Mouse (Mus musculus) midbrain, embryonic 14.5 days (tissue): ENCODE data around the gene Zfp286. TPM values are rescaled to one million over a fixed set of nuclear protein-coding genes. Genes with fewer than 3 reads are reported as not detected.

Source experiments
- ATAC-seq: fragments of 200-750 bp; cut with Nextera tagmentation; 2 replicates; pipeline ENCODE4 v1.8.0; 2017; ENCODE audit warnings: moderate number of reproducible peaks, moderate library complexity; ENCODE audit not compliant: low FRiP score, low TSS enrichment
- DNase-seq: peaks from one replicate; pipeline ENCODE4 v3.0.0-alpha.2; 2015
- H3K27ac ChIP-seq: fragments of 300-500 bp; sonication (generic); replicated peaks from 2 replicates; pipeline ENCODE4 v1.5.1; 2014; ENCODE audit warnings: mild to moderate bottlenecking, low read depth, low read length, moderate library complexity
- H3K27me3 ChIP-seq: fragments of 300-500 bp; sonication (generic); 2 replicates; pipeline ENCODE4 v1.6.1; 2014; ENCODE audit warnings: low read length, control low read depth, mixed read lengths; ENCODE audit not compliant: control insufficient read depth, insufficient read depth
- H3K36me3 ChIP-seq: fragments of 300-500 bp; sonication (generic); 2 replicates; pipeline ENCODE4 v1.6.1; 2014; ENCODE audit warnings: low read length, control low read depth; ENCODE audit not compliant: control insufficient read depth, insufficient read depth
- H3K4me1 ChIP-seq: fragments of 300-500 bp; sonication (generic); 2 replicates; pipeline ENCODE4 v1.6.1; 2014; ENCODE audit warnings: mild to moderate bottlenecking, antibody characterized with exemption, low read length, control low read depth; ENCODE audit not compliant: control insufficient read depth, insufficient read depth
- H3K4me2 ChIP-seq: fragments of 300-500 bp; sonication (generic); 2 replicates; pipeline ENCODE4 v1.6.1; 2014; ENCODE audit warnings: mild to moderate bottlenecking, low read length, moderate library complexity
- H3K4me3 ChIP-seq: fragments of 300-500 bp; sonication (generic); replicated peaks from 2 replicates; pipeline ENCODE4 v1.5.1; 2014; ENCODE audit warnings: low read depth, low read length
- H3K9ac ChIP-seq: fragments of 300-500 bp; sonication (generic); replicated peaks from 2 replicates; pipeline ENCODE4 v1.6.1; 2014; ENCODE audit warnings: mild to moderate bottlenecking, low read length, moderate library complexity
- H3K9me3 ChIP-seq: fragments of 300-500 bp; sonication (generic); 2 replicates; pipeline ENCODE4 v1.6.1; 2016; ENCODE audit warnings: low read length, control low read depth, mixed read lengths; ENCODE audit not compliant: control insufficient read depth
- WGBS: fragments of 180-500 bp; shearing (Covaris S2); extraction: QIAGEN DNeasy Blood & Tissue Kit; methylation state at CpG from one replicate; pipeline ENCODE4 v1.1.7; 2014; 5-methylcytosine and 5-hydroxymethylcytosine counted together
- polyA plus RNA-seq: library from polyadenylated mRNA; unstranded; fragments of >200 nt; fragmentation: Nextera tagmentation; extraction: Ambion mirVana; gene quantifications from 2 replicates; pipeline ENCODE4 v1.2.1, GENCODE M21; 2014

Zfp286 gene
- polyA plus RNA-seq, 1 experiment from 2014 or later, result 32.5 TPM

- Histone ChIP-seq H3K9me3 (no peaks in the 10 kb centered on the region), H3K4me2 (no peak overlapping the region), H3K27me3 (no peaks in the 10 kb centered on the region), H3K36me3 (no peaks in the 10 kb centered on the region), H3K4me1 (no peaks in the 10 kb centered on the region), H3K9ac (no peak overlapping the region), H3K4me3 (no peak overlapping the region), H3K27ac (no peak overlapping the region)
- ATAC-seq (no peak), DNase-seq (no peak)
- WGBS, result 75% methylated on average over 1 of the region's 1 CpGs
These were observed 24.2 kb upstream of the Zfp286 start for GRCm38 (mm10) chr11:62813497-62813896.

GRCm38 (mm10) chr11:62812268-62812667, 23.0 kb upstream of the Zfp286 start:
- WGBS, result 93% methylated on average over 6 of the region's 6 CpGs

DNA sequence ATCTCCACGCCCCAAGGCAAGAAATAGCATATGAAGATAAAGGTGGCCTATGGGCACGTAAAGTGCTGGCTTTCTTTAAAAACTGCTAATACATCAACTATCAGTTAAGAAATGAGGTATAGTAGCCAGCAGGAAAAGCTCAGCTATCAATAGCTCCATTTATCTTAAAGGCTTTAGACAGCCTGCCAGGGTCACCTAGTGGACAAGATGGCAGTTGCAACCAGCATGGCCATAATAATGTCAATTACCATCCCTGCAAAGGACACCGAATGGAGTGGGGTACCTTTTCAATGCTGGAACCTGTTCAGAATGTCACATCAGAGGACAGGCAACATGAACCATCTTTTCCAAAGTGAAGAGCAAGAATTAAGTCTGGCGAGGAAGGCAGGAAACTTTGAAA, 19.9 kb upstream of the Zfp286 start:
- Histone ChIP-seq H3K36me3 (no peaks in the 10 kb centered on the region), H3K9ac (no peak overlapping the region), H3K27me3 (no peaks in the 10 kb centered on the region), H3K4me2 (no peak overlapping the region), H3K27ac (no peak overlapping the region), H3K9me3 (no peaks in the 10 kb centered on the region), H3K4me1 (no peaks in the 10 kb centered on the region), H3K4me3 (no peak overlapping the region)
- DNase-seq (peak; percentile 38), ATAC-seq (no peak)
- 74% methylated on average over 4 of the region's 4 CpGs for WGBS

More at GRCm38 (mm10) chr11:62812268-62812667, 23.0 kb upstream of the Zfp286 start:
- Histone ChIP-seq H3K4me3 (no peak overlapping the region), H3K4me1 (no peaks in the 10 kb centered on the region), H3K27ac (no peak overlapping the region), H3K9me3 (no peaks in the 10 kb centered on the region), H3K4me2 (no peak overlapping the region), H3K9ac (no peak overlapping the region), H3K27me3 (no peaks in the 10 kb centered on the region), H3K36me3 (no peaks in the 10 kb centered on the region)
- DNase-seq (no peak), ATAC-seq (no peak)

GRCm38 (mm10) chr11:62807965-62808364, 18.7 kb upstream of the Zfp286 start:
- no peak overlapping the region for H3K9ac ChIP-seq
- H3K36me3 ChIP-seq, result no peaks in the 10 kb centered on the region
- ATAC-seq (no peak), DNase-seq (no peak)
- H3K4me1 ChIP-seq, result no peaks in the 10 kb centered on the region
- no peak overlapping the region for H3K27ac ChIP-seq
- H3K4me2 ChIP-seq, result no peak overlapping the region
- WGBS, result 87% methylated on average over 2 of the region's 2 CpGs
- H3K27me3 ChIP-seq, result no peaks in the 10 kb centered on the region
- no peaks in the 10 kb centered on the region for H3K9me3 ChIP-seq
- H3K4me3 ChIP-seq, result no peak overlapping the region

- no peak overlapping the region for H3K4me3 ChIP-seq
- DNase-seq (no peak), ATAC-seq (no peak)
- no peaks in the 10 kb centered on the region for H3K27me3 ChIP-seq
- H3K36me3 ChIP-seq, result no peaks in the 10 kb centered on the region
- H3K9ac ChIP-seq, result no peak overlapping the region
- H3K9me3 ChIP-seq, result no peaks in the 10 kb centered on the region
- 48% methylated on average over 13 of the region's 13 CpGs for WGBS
- no peak overlapping the region for H3K27ac ChIP-seq
- no peaks in the 10 kb centered on the region for H3K4me1 ChIP-seq
- no peak overlapping the region for H3K4me2 ChIP-seq
These were observed 14.9 kb upstream of the Zfp286 start for GRCm38 (mm10) chr11:62804119-62804518.

- Histone ChIP-seq H3K27ac (peak overlapping the region; percentile 72), H3K4me1 (peaks cover 8% of the 10 kb centered on the region; the same call in 1 of the 2 replicates), H3K9me3 (peaks cover 3% of the 10 kb centered on the region), H3K36me3 (peaks cover 11% of the 10 kb centered on the region), H3K27me3 (no peaks in the 10 kb centered on the region), H3K4me3 (peak overlapping the region; percentile 61), H3K9ac (peak overlapping the region; percentile 74; the same call in 1 of the 2 replicates), H3K4me2 (peak overlapping the region; percentile 83)
- no peak for ATAC-seq
- DNase-seq, result no peak
- WGBS, result 59% methylated on average over 3 of the region's 3 CpGs
These were observed 315 bp upstream of the Zfp286 start for GRCm38 (mm10) chr11:62789617-62789936.

DNA sequence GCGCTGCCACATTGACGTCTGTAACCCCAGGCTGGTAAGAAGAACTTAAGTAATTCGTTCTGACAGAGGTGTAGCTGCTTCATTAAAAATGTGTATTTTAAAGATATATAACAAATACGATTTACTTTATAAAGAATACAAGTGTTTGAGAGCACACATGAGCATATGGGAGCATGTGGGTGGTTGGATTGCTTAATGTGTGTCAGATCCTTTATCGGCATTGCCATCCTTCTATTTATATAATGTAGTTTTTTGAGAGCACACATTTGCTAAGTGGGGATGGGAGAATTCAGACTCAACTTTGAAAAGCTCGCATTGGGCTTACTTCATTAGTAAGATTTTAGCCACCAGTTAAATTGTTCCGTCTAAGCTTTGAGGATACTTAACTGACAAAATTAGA, 12.8 kb downstream of the Zfp286 start:
- Histone ChIP-seq H3K27ac (no peak overlapping the region), H3K27me3 (no peaks in the 10 kb centered on the region), H3K4me2 (no peak overlapping the region), H3K9ac (no peak overlapping the region), H3K4me1 (no peaks in the 10 kb centered on the region), H3K36me3 (peaks cover 37% of the 10 kb centered on the region), H3K9me3 (peaks cover 55% of the 10 kb centered on the region), H3K4me3 (no peak overlapping the region)
- ATAC-seq, result no peak
- 94% methylated on average over 7 of the region's 7 CpGs for WGBS
- no peak for DNase-seq

GRCm38 (mm10) chr11:62760755-62761457, 28.4 kb downstream of the Zfp286 start:
- ATAC-seq, result no peak
- Histone ChIP-seq H3K9ac (no peak overlapping the region), H3K36me3 (no peaks in the 10 kb centered on the region), H3K9me3 (no peaks in the 10 kb centered on the region), H3K27me3 (no peaks in the 10 kb centered on the region), H3K27ac (no peak overlapping the region), H3K4me1 (no peaks in the 10 kb centered on the region), H3K4me3 (no peak overlapping the region), H3K4me2 (no peak overlapping the region)
- WGBS, result 79% methylated on average over 9 of the region's 9 CpGs
- DNase-seq, result no peak

DNA sequence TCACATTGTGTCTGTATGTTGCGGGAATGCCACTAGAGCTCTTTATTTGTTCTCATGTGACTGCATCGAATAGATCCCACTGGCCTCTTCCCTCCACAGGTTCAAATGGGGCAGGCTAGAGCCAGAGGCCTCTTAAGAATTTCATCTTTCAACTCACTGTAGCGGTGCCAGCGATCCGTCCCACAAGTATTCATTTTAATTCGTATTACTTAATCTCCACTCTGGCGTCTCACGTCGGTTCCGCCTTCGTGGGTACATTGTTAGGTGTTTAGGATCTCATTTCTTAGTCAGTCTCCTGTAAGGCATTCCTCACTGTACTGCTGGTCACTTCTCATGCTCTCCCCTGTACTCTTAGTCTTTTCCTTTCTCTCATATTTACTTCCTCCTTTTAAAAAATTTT, 30.8 kb downstream of the Zfp286 start:
- Histone ChIP-seq H3K36me3 (no peaks in the 10 kb centered on the region), H3K27ac (no peak overlapping the region), H3K4me2 (no peak overlapping the region), H3K9me3 (no peaks in the 10 kb centered on the region), H3K27me3 (no peaks in the 10 kb centered on the region), H3K4me1 (no peaks in the 10 kb centered on the region), H3K9ac (no peak overlapping the region), H3K4me3 (no peak overlapping the region)
- 70% methylated on average over 11 of the region's 11 CpGs for WGBS
- ATAC-seq, result no peak
- DNase-seq, result no peak
